Mouse (Mus musculus) liver, postnatal 0 days (tissue): Measurements from ENCODE around the gene Lrrc2. TPM values are rescaled to one million over a fixed set of nuclear protein-coding genes. Genes with fewer than 3 reads are reported as not detected.

Experiments
- ATAC-seq: fragments of 200-750 bp; cut with Nextera tagmentation; 2 replicates; pipeline ENCODE4 v1.8.0; 2017; ENCODE audit warnings: mild to moderate bottlenecking, moderate library complexity
- DNase-seq: peaks from one replicate; pipeline ENCODE4 v3.0.0-alpha.2; 2016
- H3K27ac ChIP-seq: fragments of 300-500 bp; sonication (generic); 2 replicates; pipeline ENCODE4 v1.5.1; 2014; ENCODE audit warnings: antibody characterized with exemption, moderate library complexity, mild to moderate bottlenecking, low read depth
- H3K27me3 ChIP-seq: fragments of 300-500 bp; sonication (generic); 2 replicates; pipeline ENCODE4 v1.6.1; 2014; ENCODE audit warnings: low read length, control low read depth, mixed read lengths; ENCODE audit not compliant: insufficient read depth
- H3K36me3 ChIP-seq: fragments of 300-500 bp; sonication (generic); replicated peaks from 2 replicates; pipeline ENCODE4 v1.6.1; 2014; ENCODE audit warnings: mild to moderate bottlenecking, control low read depth, low read length, moderate library complexity, mixed read lengths; ENCODE audit not compliant: insufficient read depth
- H3K4me1 ChIP-seq: fragments of 300-500 bp; sonication (generic); 2 replicates; pipeline ENCODE4 v1.6.1; 2014; ENCODE audit warnings: antibody characterized with exemption, mild to moderate bottlenecking, control low read depth; ENCODE audit not compliant: insufficient read depth
- H3K4me2 ChIP-seq: fragments of 300-500 bp; sonication (generic); 2 replicates; pipeline ENCODE4 v1.6.1; 2014; ENCODE audit warnings: low read depth, mild to moderate bottlenecking, low read length, moderate library complexity, mixed read lengths
- H3K4me3 ChIP-seq: fragments of 300-500 bp; sonication (generic); 2 replicates; pipeline ENCODE4 v1.5.1; 2014; ENCODE audit warnings: low read depth, low read length
- H3K9ac ChIP-seq: fragments of 300-500 bp; sonication (generic); replicated peaks from 2 replicates; pipeline ENCODE4 v1.6.1; 2014; ENCODE audit warnings: mild to moderate bottlenecking, moderate library complexity
- H3K9me3 ChIP-seq: fragments of 300-500 bp; sonication (generic); 2 replicates; pipeline ENCODE4 v1.6.1; 2016; ENCODE audit warnings: mild to moderate bottlenecking, control low read depth, low read length, mixed read lengths
- CTCF ChIP-seq: sonication (generic); IDR thresholded peaks from 2 replicates; pipeline ENCODE4 v1.5.1; 2016; ENCODE audit warnings: antibody characterized with exemption, low read depth
- EP300 ChIP-seq: IDR thresholded peaks from 2 replicates; pipeline ENCODE4 v1.6.1; 2016; ENCODE audit warnings: antibody characterized with exemption, low read depth, mild to moderate bottlenecking
- WGBS: fragments of 180-500 bp; shearing (Covaris S2); extraction: QIAGEN DNeasy Blood & Tissue Kit; methylation state at CpG from one replicate; pipeline ENCODE4 v1.1.7; 2014; ENCODE audit not compliant: insufficient replicate concordance; 5-methylcytosine and 5-hydroxymethylcytosine counted together
- microRNA-seq: library from miRNA; unstranded; fragments of <30 nt; microRNA quantifications from one replicate; pipeline ENCODE4, GENCODE M21; 2016
- polyA plus RNA-seq: library from polyadenylated mRNA; unstranded; fragments of >200 nt; fragmentation: Nextera tagmentation; extraction: Ambion mirVana; gene quantifications from 2 replicates; pipeline ENCODE4 v1.2.1, GENCODE M21; 2015

Lrrc2 gene
- polyA plus RNA-seq, 1 experiment from 2014 or later: 0.13 TPM

DNA sequence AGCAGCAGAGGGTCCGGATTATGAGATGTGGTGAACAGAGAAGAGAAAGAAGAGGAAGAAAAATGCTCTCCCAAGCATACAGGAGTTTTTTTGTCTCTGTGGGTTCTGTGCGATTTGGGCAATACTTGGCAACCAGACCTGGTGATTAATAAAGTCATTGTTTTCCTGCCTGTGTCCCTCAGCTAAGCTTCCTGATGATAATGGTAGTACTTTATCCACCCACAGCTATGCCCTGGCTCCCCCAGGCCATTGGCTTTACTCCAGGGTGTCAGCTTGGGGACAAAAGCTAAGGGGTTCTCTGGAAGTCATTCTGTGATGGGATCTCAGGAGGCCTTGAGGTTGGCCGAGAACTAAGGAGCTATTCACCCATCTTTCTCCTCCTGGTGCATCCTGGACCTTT, 60.7 kb downstream of the Lrrc2 start:
- H3K27ac ChIP-seq: no peak overlapping the region
- H3K9ac ChIP-seq: no peak overlapping the region
- 56% methylated on average over 3 of the region's 3 CpGs for WGBS
- DNase-seq: no peak
- H3K27me3 ChIP-seq: no peaks in the 10 kb centered on the region
- TF ChIP-seq CTCF (no peak), EP300 (no peak)
- H3K36me3 ChIP-seq: no peaks in the 10 kb centered on the region
- H3K4me3 ChIP-seq: no peak overlapping the region
- H3K9me3 ChIP-seq: no peaks in the 10 kb centered on the region
- no peak overlapping the region for H3K4me2 ChIP-seq
- no peaks in the 10 kb centered on the region for H3K4me1 ChIP-seq
- no peak for ATAC-seq

- H3K27ac ChIP-seq: no peak overlapping the region
- WGBS: 72% methylated on average over 4 of the region's 4 CpGs
- no peak for TF ChIP-seq EP300
- TF ChIP-seq CTCF: peak; percentile 34; the same call in 1 of the 2 replicates
- no peak overlapping the region for H3K4me2 ChIP-seq
- no peak overlapping the region for H3K4me3 ChIP-seq
- peaks cover 3% of the 10 kb centered on the region; the same call in 1 of the 2 replicates for H3K4me1 ChIP-seq
- no peaks in the 10 kb centered on the region for H3K9me3 ChIP-seq
- H3K27me3 ChIP-seq: no peaks in the 10 kb centered on the region
- H3K36me3 ChIP-seq: no peaks in the 10 kb centered on the region
- ATAC-seq (no peak), DNase-seq (no peak)
- H3K9ac ChIP-seq: no peak overlapping the region
These were observed 64.3 kb downstream of the Lrrc2 start for GRCm38 (mm10) chr9:111015658-111016057.

DNA sequence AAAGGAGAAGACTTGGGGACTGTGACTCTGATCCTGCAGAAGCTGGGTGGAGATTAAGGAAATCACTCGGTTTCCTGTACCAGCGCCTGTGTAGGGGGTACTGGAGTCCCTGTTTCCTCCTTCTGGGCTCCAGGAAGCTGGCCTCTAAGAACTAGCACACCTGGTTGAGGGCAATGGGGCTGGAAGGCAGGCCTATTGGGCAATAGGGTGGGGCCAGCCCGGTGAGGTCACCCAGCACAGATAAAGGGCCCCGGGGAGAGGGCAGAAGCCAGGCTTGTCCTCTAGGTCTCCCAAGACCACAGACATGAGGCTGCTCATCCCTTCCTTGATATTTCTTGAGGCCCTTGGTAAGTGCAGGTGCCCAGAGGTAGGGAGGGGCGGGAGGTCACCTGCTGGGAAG, 67.7 kb downstream of the Lrrc2 start, which contains the start of gene Ltf:
TSS of gene Ltf (plus strand) at position 250 of the 400 bp plus-strand sequence.
- Histone ChIP-seq H3K9ac (peak within 1 kb of the TSS; percentile 30; the same call in 1 of the 2 replicates), H3K27ac (0 out of 2 replicates have a peak within 1 kb of the TSS, but pooled peaks have one; percentile 39), H3K27me3 (no peaks in the 10 kb centered on the region), H3K4me3 (peak within 1 kb of the TSS; percentile 26), H3K36me3 (no peaks in the 10 kb centered on the region), H3K4me2 (0 out of 2 replicates have a peak within 1 kb of the TSS, but pooled peaks have one; percentile 1), H3K4me1 (peaks cover 3% of the 10 kb centered on the region; the same call in 1 of the 2 replicates), H3K9me3 (no peaks in the 10 kb centered on the region)
- peak; percentile 72 for ATAC-seq
- TF ChIP-seq EP300: no peak
- no peak for TF ChIP-seq CTCF
- WGBS: 31% methylated on average over 5 of the region's 5 CpGs
- DNase-seq: peak; percentile 61

GRCm38 (mm10) chr9:111026791-111027190, 75.4 kb downstream of the Lrrc2 start:
- Histone ChIP-seq H3K27me3 (no peaks in the 10 kb centered on the region), H3K9me3 (no peaks in the 10 kb centered on the region), H3K36me3 (no peaks in the 10 kb centered on the region), H3K9ac (no peak overlapping the region), H3K27ac (no peak overlapping the region), H3K4me3 (no peak overlapping the region), H3K4me2 (no peak overlapping the region; the same call in 1 of the 2 replicates), H3K4me1 (no peaks in the 10 kb centered on the region)
- WGBS: 63% methylated on average over 10 of the region's 10 CpGs
- TF ChIP-seq CTCF (no peak), EP300 (no peak)
- DNase-seq: no peak
- no peak for ATAC-seq

Small RNAs within 50 kb of the gene (microRNA-seq; reads per million reads assigned to microRNA genes)
- gene Gm24269: not detected

Other genes starting within 250 kb of the Lrrc2 start
- 0.52 and 2.0 TPM in 2 replicates for gene Myl3, start 209.7 kb upstream of the Lrrc2 start, polyA plus RNA-seq
- gene Pth1r, start 204.4 kb upstream of the Lrrc2 start, polyA plus RNA-seq: 5.2 and 5.3 TPM in 2 replicates
- not detected in 2 replicates for gene Prss42, start 153.4 kb upstream of the Lrrc2 start, polyA plus RNA-seq
- gene Prss44, start 137.6 kb upstream of the Lrrc2 start, polyA plus RNA-seq: not detected in 2 replicates
- not detected in 2 replicates for gene Prss43, start 124.9 kb upstream of the Lrrc2 start, polyA plus RNA-seq
- gene Prss45, start 117.0 kb upstream of the Lrrc2 start, polyA plus RNA-seq: not detected in 2 replicates
- gene Prss46, start 107.0 kb upstream of the Lrrc2 start, polyA plus RNA-seq: not detected in 2 replicates
- gene Prss50, start 93.6 kb upstream of the Lrrc2 start, polyA plus RNA-seq: 9.2 and 10.3 TPM in 2 replicates
- 2.2 TPM in 2 replicates for gene Als2cl, start 71.7 kb upstream of the Lrrc2 start, polyA plus RNA-seq
- gene Tmie, start 71.4 kb upstream of the Lrrc2 start, polyA plus RNA-seq: 5.4 and 6.0 TPM in 2 replicates
- gene Fam240a, start 34.7 kb upstream of the Lrrc2 start, polyA plus RNA-seq: not detected in 2 replicates
- gene Tdgf1, start 5.4 kb upstream of the Lrrc2 start, polyA plus RNA-seq: not detected in 2 replicates
- 11.6 and 14.6 TPM in 2 replicates for gene Rtp3, start 39.0 kb downstream of the Lrrc2 start, polyA plus RNA-seq
- 235 and 247 TPM in 2 replicates for gene Ltf, start 67.7 kb downstream of the Lrrc2 start, polyA plus RNA-seq
- 7.4 and 8.4 TPM in 2 replicates for gene Ccrl2, start 106.0 kb downstream of the Lrrc2 start, polyA plus RNA-seq
- 18.4 and 18.5 TPM in 2 replicates for gene Lrrfip2, start 166.0 kb downstream of the Lrrc2 start, polyA plus RNA-seq